Mouse (Mus musculus): ENCODE measurements around the gene Gm7073. TPM values are rescaled to one million over a fixed set of nuclear protein-coding genes. Genes with fewer than 3 reads are reported as not detected.

Gm7073 gene
- polyA plus RNA-seq (2015; fragmentation: Illumina TruSeq; extraction: RNeasy Lipid Tissue Mini Kit (QIAGEN cat#74804); ENCODE audit: low read depth, low replicate concordance), result not detected

GRCm38 (mm10) chrX:60539149-60539548 lies at the start of gene Gm7073:
Gene Gm7073, minus strand, starts transcription at chrX:60539249.

Other genes with a start within 250 kb of the Gm7073 start
- gene Atp11c, start 53.4 kb upstream of the Gm7073 start, polyA plus RNA-seq (2015; fragmentation: Illumina TruSeq; extraction: RNeasy Lipid Tissue Mini Kit (QIAGEN cat#74804); ENCODE audit: low read depth, low replicate concordance), result 7.2 TPM

Data from brain, adult 10 weeks (tissue).